Mouse (Mus musculus): ENCODE data around the gene Timp2. TPM values are rescaled to one million over a fixed set of nuclear protein-coding genes. Genes with fewer than 3 reads are reported as not detected.
A peak's percentile ranks its signal among the peaks of the same experiment; 100 is the strongest.
"Not testable (repeated sequence)": the region's sequence is repeated elsewhere in the genome, so short reads cannot be mapped to it uniquely, and the experiment has no call there.

Timp2 gene
- polyA plus RNA-seq, 1 experiment from 2014 or later, result 57.5 TPM

- not testable (repeated sequence) for H3K27me3 ChIP-seq; H3K9ac ChIP-seq; ATAC-seq (ENCODE audit: low read depth); H3K4me3 ChIP-seq; H3K27ac ChIP-seq (replicated peaks); H3K9me3 ChIP-seq; H3K36me3 ChIP-seq; H3K4me2 ChIP-seq; H3K4me1 ChIP-seq (replicated peaks)
- WGBS, result 92% methylated on average over 13 of the region's 13 CpGs
These were observed 32.3 kb upstream of the Timp2 start for GRCm38 (mm10) chr11:118387816-118388215.

DNA sequence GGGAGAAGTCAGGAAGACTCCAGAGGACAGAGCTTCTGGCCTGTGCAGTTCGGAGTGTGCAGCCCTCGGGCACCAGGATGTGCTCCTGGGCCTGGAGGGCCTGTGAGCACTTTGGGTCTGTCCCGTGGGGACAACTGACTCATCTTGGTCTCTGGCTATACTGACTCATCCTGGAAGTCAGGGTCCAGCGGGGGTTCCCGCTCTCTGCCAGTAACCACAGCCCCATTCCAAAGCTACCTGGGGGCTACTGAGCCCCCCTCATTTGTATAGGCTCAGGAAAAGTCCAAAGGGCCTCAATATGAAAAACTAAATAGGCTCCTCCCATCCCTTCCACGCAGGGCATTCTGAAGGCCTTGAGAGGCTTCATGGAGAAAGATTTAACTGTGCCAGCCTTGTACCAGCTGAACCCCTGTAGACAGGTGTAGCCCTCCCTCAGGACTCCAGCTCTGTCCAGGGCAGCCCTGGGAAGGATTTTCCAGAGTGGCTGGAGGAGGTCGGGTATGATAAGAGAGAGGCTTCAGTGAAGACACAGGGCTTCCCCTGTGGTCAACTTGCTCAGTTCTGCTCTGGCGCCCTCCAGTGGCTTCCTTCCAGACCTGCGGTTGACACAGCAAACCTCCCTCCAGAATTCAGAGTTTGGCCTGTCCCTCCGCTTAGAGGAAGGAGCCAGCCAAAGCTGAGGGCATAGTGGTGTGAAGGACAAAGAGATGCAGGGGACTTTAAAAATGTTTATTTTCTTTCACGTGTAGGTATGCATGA is 23.9 kb upstream of the Timp2 start:
- ATAC-seq (ENCODE audit: low read depth), result peak; percentile 23; the same call in 1 of the 2 replicates
- H3K27me3 ChIP-seq, result no peaks in the 10 kb centered on the region
- peaks cover 15% of the 10 kb centered on the region; the same call in 1 of the 2 replicates for H3K4me1 ChIP-seq (replicated peaks)
- H3K36me3 ChIP-seq, result no peaks in the 10 kb centered on the region
- H3K9ac ChIP-seq, result no peak overlapping the region
- no peak overlapping the region for H3K4me2 ChIP-seq
- H3K4me3 ChIP-seq, result no peak overlapping the region
- 41% methylated on average over 11 of the region's 11 CpGs for WGBS
- no peak overlapping the region for H3K27ac ChIP-seq (replicated peaks)
- no peaks in the 10 kb centered on the region for H3K9me3 ChIP-seq

DNA sequence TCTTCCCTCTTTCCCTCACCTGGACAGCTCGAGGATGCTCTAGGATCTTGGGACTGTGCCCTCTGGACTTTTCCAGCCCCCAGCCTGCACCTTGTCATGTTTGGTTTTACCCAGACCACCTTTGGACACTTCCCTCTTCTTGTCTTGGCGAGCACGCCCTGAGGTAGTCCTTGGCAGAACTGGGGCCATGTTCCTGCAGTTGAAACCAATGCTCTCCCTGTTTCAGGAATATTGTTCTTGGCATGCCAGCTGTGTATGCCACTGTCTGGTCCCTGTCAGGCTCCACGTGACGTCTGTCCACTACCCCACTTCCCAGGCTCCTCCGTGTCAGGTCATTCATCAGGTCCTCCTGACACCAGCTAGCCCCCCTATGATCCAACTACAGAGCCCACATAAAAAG is 23.1 kb upstream of the Timp2 start:
- H3K36me3 ChIP-seq, result no peaks in the 10 kb centered on the region
- ATAC-seq (ENCODE audit: low read depth), result no peak
- H3K4me3 ChIP-seq, result no peak overlapping the region
- H3K4me2 ChIP-seq, result no peak overlapping the region
- no peak overlapping the region for H3K27ac ChIP-seq (replicated peaks)
- no peaks in the 10 kb centered on the region for H3K27me3 ChIP-seq
- peaks cover 15% of the 10 kb centered on the region; the same call in 1 of the 2 replicates for H3K4me1 ChIP-seq (replicated peaks)
- no peak overlapping the region for H3K9ac ChIP-seq
- no peaks in the 10 kb centered on the region for H3K9me3 ChIP-seq
- WGBS, result 82% methylated on average over 6 of the region's 6 CpGs

GRCm38 (mm10) chr11:118376323-118376722 is 20.8 kb upstream of the Timp2 start:
- not testable (repeated sequence) for ATAC-seq (ENCODE audit: low read depth); H3K9ac ChIP-seq; H3K27ac ChIP-seq (replicated peaks); H3K4me3 ChIP-seq; H3K9me3 ChIP-seq; H3K36me3 ChIP-seq; H3K4me2 ChIP-seq; H3K27me3 ChIP-seq
- H3K4me1 ChIP-seq (replicated peaks), result peaks cover 15% of the 10 kb centered on the region; the same call in 1 of the 2 replicates

GRCm38 (mm10) chr11:118375881-118376280 is 20.3 kb upstream of the Timp2 start:
- WGBS, result 83% methylated on average over 5 of the region's 5 CpGs
- Histone ChIP-seq H3K9ac (no peak overlapping the region), H3K27ac (replicated peaks) (no peak overlapping the region), H3K4me1 (replicated peaks) (peaks cover 15% of the 10 kb centered on the region; the same call in 1 of the 2 replicates), H3K9me3 (no peaks in the 10 kb centered on the region), H3K4me3 (no peak overlapping the region), H3K27me3 (no peaks in the 10 kb centered on the region), H3K36me3 (no peaks in the 10 kb centered on the region), H3K4me2 (no peak overlapping the region)
- ATAC-seq (ENCODE audit: low read depth), result no peak

GRCm38 (mm10) chr11:118375461-118375860 is 19.9 kb upstream of the Timp2 start:
- 80% methylated on average over 8 of the region's 8 CpGs for WGBS
- H3K4me2 ChIP-seq, result no peak overlapping the region
- no peaks in the 10 kb centered on the region for H3K9me3 ChIP-seq
- no peaks in the 10 kb centered on the region for H3K27me3 ChIP-seq
- no peak overlapping the region for H3K27ac ChIP-seq (replicated peaks)
- ATAC-seq (ENCODE audit: low read depth), result no peak
- H3K4me3 ChIP-seq, result no peak overlapping the region
- H3K36me3 ChIP-seq, result no peaks in the 10 kb centered on the region
- no peak overlapping the region for H3K9ac ChIP-seq
- H3K4me1 ChIP-seq (replicated peaks), result peaks cover 15% of the 10 kb centered on the region; the same call in 1 of the 2 replicates

DNA sequence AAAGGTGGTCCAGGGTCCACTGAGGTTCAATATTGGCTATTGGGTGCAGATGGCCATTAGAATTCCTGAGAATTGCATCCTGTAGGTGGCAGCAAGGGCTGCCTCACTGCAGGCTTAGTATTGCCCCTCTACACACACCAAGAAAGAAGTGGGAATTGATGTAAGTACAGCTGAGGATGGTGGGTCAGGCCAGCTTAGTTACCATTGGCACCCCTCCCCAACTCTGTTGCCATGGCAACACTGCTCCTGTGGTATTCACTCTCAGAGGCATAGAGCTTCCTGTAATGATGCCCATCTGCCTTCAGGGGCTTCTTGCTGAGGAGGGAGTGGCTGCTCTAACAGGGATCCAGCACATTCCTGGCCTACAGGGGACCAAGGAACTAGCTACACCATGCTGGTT is 19.5 kb upstream of the Timp2 start:
- ATAC-seq (ENCODE audit: low read depth), result no peak
- Histone ChIP-seq H3K27ac (replicated peaks) (no peak overlapping the region), H3K4me3 (no peak overlapping the region), H3K27me3 (no peaks in the 10 kb centered on the region), H3K4me2 (no peak overlapping the region), H3K9ac (no peak overlapping the region), H3K36me3 (no peaks in the 10 kb centered on the region), H3K4me1 (replicated peaks) (peaks cover 15% of the 10 kb centered on the region; the same call in 1 of the 2 replicates), H3K9me3 (no peaks in the 10 kb centered on the region)

DNA sequence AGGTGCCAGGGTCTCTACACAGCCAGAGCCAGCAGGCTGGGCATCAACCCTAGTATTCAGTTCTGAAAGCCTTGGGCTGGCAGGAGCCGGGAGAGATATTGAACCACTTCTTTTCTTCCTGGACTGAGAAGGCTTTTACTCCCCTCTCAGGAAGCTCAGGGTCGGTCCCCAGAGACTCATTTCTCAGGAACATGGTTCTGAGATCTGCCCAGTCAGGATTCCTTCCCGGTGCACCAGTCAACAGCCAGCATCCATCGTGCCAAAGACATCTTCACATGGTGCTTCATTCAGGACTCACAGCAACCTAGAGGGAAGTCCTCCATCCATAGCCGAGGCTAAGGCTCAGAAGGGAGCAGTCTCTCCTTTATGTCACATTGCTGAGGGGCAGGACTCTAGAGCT is 19.0 kb upstream of the Timp2 start:
- H3K27ac ChIP-seq (replicated peaks), result no peak overlapping the region
- 65% methylated on average over 5 of the region's 5 CpGs for WGBS
- ATAC-seq (ENCODE audit: low read depth), result no peak

GRCm38 (mm10) chr11:118372641-118373040 is 17.1 kb upstream of the Timp2 start:
- no peak overlapping the region for H3K4me3 ChIP-seq
- no peak for ATAC-seq (ENCODE audit: low read depth)

More for the DNA sequence above, 19.0 kb upstream of the Timp2 start:
- H3K27me3 ChIP-seq, result no peaks in the 10 kb centered on the region
- no peak overlapping the region for H3K4me2 ChIP-seq
- H3K9ac ChIP-seq, result no peak overlapping the region
- no peaks in the 10 kb centered on the region for H3K36me3 ChIP-seq
- H3K4me3 ChIP-seq, result no peak overlapping the region
- peaks cover 15% of the 10 kb centered on the region; the same call in 1 of the 2 replicates for H3K4me1 ChIP-seq (replicated peaks)
- H3K9me3 ChIP-seq, result no peaks in the 10 kb centered on the region

GRCm38 (mm10) chr11:118371876-118372275 is 16.3 kb upstream of the Timp2 start:
- Histone ChIP-seq H3K4me2 (no peak overlapping the region), H3K27ac (replicated peaks) (no peak overlapping the region), H3K4me1 (replicated peaks) (peaks cover 9% of the 10 kb centered on the region; the same call in 1 of the 2 replicates), H3K4me3 (no peak overlapping the region), H3K36me3 (no peaks in the 10 kb centered on the region), H3K9me3 (no peaks in the 10 kb centered on the region), H3K9ac (no peak overlapping the region), H3K27me3 (no peaks in the 10 kb centered on the region)
- ATAC-seq (ENCODE audit: low read depth), result no peak
- 85% methylated on average over 7 of the region's 7 CpGs for WGBS

More at GRCm38 (mm10) chr11:118372641-118373040, 17.1 kb upstream of the Timp2 start:
- H3K27ac ChIP-seq (replicated peaks), result no peak overlapping the region
- 55% methylated on average over 7 of the region's 7 CpGs for WGBS
- H3K4me1 ChIP-seq (replicated peaks), result peaks cover 9% of the 10 kb centered on the region; the same call in 1 of the 2 replicates
- no peak overlapping the region for H3K4me2 ChIP-seq
- no peaks in the 10 kb centered on the region for H3K9me3 ChIP-seq
- no peaks in the 10 kb centered on the region for H3K36me3 ChIP-seq
- H3K27me3 ChIP-seq, result no peaks in the 10 kb centered on the region
- H3K9ac ChIP-seq, result no peak overlapping the region

DNA sequence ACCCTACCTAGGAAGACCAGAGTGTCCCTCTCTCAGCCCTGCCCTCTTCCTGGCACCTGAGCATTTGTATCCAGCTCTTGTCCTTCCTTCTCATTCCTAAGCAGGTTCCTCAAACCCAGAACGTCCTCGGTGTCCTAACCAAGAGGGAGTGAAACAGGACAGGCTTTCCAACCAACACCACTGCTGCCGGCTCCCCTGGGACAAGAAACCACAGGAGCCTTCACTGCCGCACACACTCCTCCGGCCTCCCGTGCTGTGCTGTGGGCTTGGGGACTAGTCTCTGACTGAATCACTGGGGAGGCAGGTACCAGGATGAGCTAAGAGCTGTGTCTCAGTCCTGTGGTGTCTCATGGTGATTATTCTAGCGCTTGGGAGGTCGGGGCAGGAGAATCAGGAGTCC is 14.1 kb upstream of the Timp2 start:
- ATAC-seq (ENCODE audit: low read depth), result no peak
- Histone ChIP-seq H3K9ac (no peak overlapping the region), H3K36me3 (no peaks in the 10 kb centered on the region), H3K27ac (replicated peaks) (no peak overlapping the region), H3K4me1 (replicated peaks) (no peaks in the 10 kb centered on the region; the same call in 1 of the 2 replicates), H3K4me2 (no peak overlapping the region), H3K9me3 (no peaks in the 10 kb centered on the region), H3K27me3 (no peaks in the 10 kb centered on the region), H3K4me3 (no peak overlapping the region)
- WGBS, result 76% methylated on average over 8 of the region's 8 CpGs

GRCm38 (mm10) chr11:118369251-118369650 is 13.7 kb upstream of the Timp2 start:
- 87% methylated on average over 5 of the region's 5 CpGs for WGBS
- no peaks in the 10 kb centered on the region for H3K27me3 ChIP-seq
- no peaks in the 10 kb centered on the region for H3K36me3 ChIP-seq
- H3K4me2 ChIP-seq, result no peak overlapping the region
- no peaks in the 10 kb centered on the region for H3K9me3 ChIP-seq
- no peak overlapping the region for H3K27ac ChIP-seq (replicated peaks)
- no peak for ATAC-seq (ENCODE audit: low read depth)
- no peaks in the 10 kb centered on the region for H3K4me1 ChIP-seq (replicated peaks)
- no peak overlapping the region for H3K9ac ChIP-seq
- no peak overlapping the region for H3K4me3 ChIP-seq

DNA sequence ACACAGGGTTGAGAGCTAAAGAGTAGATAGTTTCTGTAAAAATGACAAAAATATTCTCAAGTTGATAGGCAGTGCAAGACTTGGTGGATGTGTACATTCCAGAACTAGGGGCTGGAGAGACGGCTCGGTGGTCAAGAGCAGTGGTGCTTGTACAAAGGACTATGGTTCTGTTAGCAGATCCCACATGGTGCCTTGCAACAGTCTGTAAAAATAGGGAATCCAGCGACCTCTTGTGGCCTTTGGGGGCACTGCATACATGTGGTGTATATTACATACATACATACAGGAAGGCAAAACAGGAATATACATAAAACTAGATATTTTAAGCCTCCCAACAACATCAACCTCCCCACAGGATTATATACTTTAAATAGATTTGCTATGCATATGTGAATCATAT is 12.8 kb upstream of the Timp2 start:
- H3K9ac ChIP-seq, result no peak overlapping the region
- no peaks in the 10 kb centered on the region for H3K9me3 ChIP-seq
- 63% methylated on average over 3 of the region's 3 CpGs for WGBS
- no peak for ATAC-seq (ENCODE audit: low read depth)
- no peaks in the 10 kb centered on the region for H3K27me3 ChIP-seq
- H3K4me1 ChIP-seq (replicated peaks), result peaks cover 4% of the 10 kb centered on the region
- no peaks in the 10 kb centered on the region for H3K36me3 ChIP-seq
- no peak overlapping the region for H3K27ac ChIP-seq (replicated peaks)
- no peak overlapping the region for H3K4me2 ChIP-seq
- no peak overlapping the region for H3K4me3 ChIP-seq

Data from neural tube, embryonic 13.5 days (tissue).